Mouse (Mus musculus) embryonic fibroblast, embryonic 13.5 days (primary cell): ENCODE measurements around the gene Zfp296. TPM values are rescaled to one million over a fixed set of nuclear protein-coding genes. Genes with fewer than 3 reads are reported as not detected.

Experiments used
- H3K27ac ChIP-seq: 2 replicates; pipeline ENCODE4 v1.5.1; 2012; ENCODE audit warnings: low read length, control low read depth, inconsistent platforms; ENCODE audit not compliant: insufficient read depth
- H3K4me1 ChIP-seq: 2 replicates; pipeline ENCODE4 v1.6.1; 2011; ENCODE audit warnings: low read length; ENCODE audit not compliant: control insufficient read depth, insufficient read depth
- H3K4me3 ChIP-seq: 2 replicates; pipeline ENCODE4 v1.5.1; 2011; ENCODE audit warnings: mild to moderate bottlenecking, control low read depth, low read length; ENCODE audit not compliant: insufficient read depth
- CTCF ChIP-seq: IDR thresholded peaks from 2 replicates; pipeline ENCODE4 v1.5.1; 2011; ENCODE audit warnings: mild to moderate bottlenecking, control low read depth, low read length, moderate library complexity, borderline replicate concordance; ENCODE audit not compliant: insufficient read depth
- POLR2A ChIP-seq: IDR thresholded peaks from 2 replicates; pipeline ENCODE4 v1.6.1; 2011; ENCODE audit warnings: low read depth, mild to moderate bottlenecking, control low read depth, low read length, moderate library complexity
- polyA plus RNA-seq: library from polyadenylated mRNA; stranded (reverse); fragments of >200 nt; gene quantifications from 2 replicates; pipeline ENCODE4 v1.2.4, GENCODE M21; 2011; ENCODE audit warnings: low read depth; ENCODE audit not compliant: missing spikeins, insufficient read length

Zfp296 gene
- 1.5 and 1.8 TPM in 2 replicates for polyA plus RNA-seq

GRCm38 (mm10) chr7:19577141-19577852, at the start of gene Zfp296, which contains the start of gene Gemin7:
Zfp296 (plus strand) TSS chr7:19577287.
Gemin7 (minus strand) TSS chr7:19577595.
- Histone ChIP-seq H3K4me1 (no peaks in the 10 kb centered on the region), H3K27ac (no peak within 1 kb of the TSS), H3K4me3 (peak within 1 kb of the TSS; percentile 36)
- TF ChIP-seq CTCF (no peak), POLR2A (peak; percentile 24; the same call in 1 of the 2 replicates)

- Histone ChIP-seq H3K4me3 (no peak overlapping the region), H3K4me1 (no peaks in the 10 kb centered on the region), H3K27ac (no peak overlapping the region)
- TF ChIP-seq CTCF (no peak), POLR2A (no peak)
Measured at GRCm38 (mm10) chr7:19531077-19531476, 46.0 kb upstream of the Zfp296 start.

GRCm38 (mm10) chr7:19532240-19532639, 44.8 kb upstream of the Zfp296 start:
- H3K27ac ChIP-seq = no peak overlapping the region
- no peaks in the 10 kb centered on the region for H3K4me1 ChIP-seq
- TF ChIP-seq POLR2A (no peak), CTCF (no peak)
- no peak overlapping the region for H3K4me3 ChIP-seq

GRCm38 (mm10) chr7:19534676-19535075, 42.4 kb upstream of the Zfp296 start:
- TF ChIP-seq POLR2A (no peak), CTCF (no peak)
- Histone ChIP-seq H3K4me3 (no peak overlapping the region), H3K27ac (no peak overlapping the region), H3K4me1 (no peaks in the 10 kb centered on the region)

GRCm38 (mm10) chr7:19540771-19541566, 36.1 kb upstream of the Zfp296 start:
- Histone ChIP-seq H3K4me3 (no peak overlapping the region), H3K4me1 (peaks cover 6% of the 10 kb centered on the region), H3K27ac (no peak overlapping the region)
- no peak for TF ChIP-seq POLR2A
- no peak for TF ChIP-seq CTCF

- Histone ChIP-seq H3K4me1 (peaks cover 8% of the 10 kb centered on the region), H3K4me3 (no peak overlapping the region), H3K27ac (no peak overlapping the region)
- TF ChIP-seq POLR2A = no peak
- TF ChIP-seq CTCF = no peak
Measured at GRCm38 (mm10) chr7:19541681-19542154, 35.4 kb upstream of the Zfp296 start.

GRCm38 (mm10) chr7:19542155-19542691, 34.9 kb upstream of the Zfp296 start:
- H3K4me1 ChIP-seq = peaks cover 8% of the 10 kb centered on the region
- no peak overlapping the region for H3K27ac ChIP-seq
- H3K4me3 ChIP-seq = no peak overlapping the region
- TF ChIP-seq POLR2A = no peak
- no peak for TF ChIP-seq CTCF

- Histone ChIP-seq H3K4me3 (no peak overlapping the region), H3K4me1 (peaks cover 8% of the 10 kb centered on the region), H3K27ac (no peak overlapping the region)
- TF ChIP-seq POLR2A (no peak), CTCF (0 out of 2 replicates have a peak, but pooled peaks have one; percentile 16)
Measured at GRCm38 (mm10) chr7:19543584-19543983, 33.5 kb upstream of the Zfp296 start.

GRCm38 (mm10) chr7:19546007-19546406, 31.1 kb upstream of the Zfp296 start:
- Histone ChIP-seq H3K4me3 (no peak overlapping the region), H3K27ac (no peak overlapping the region), H3K4me1 (peaks cover 8% of the 10 kb centered on the region)
- TF ChIP-seq POLR2A = no peak
- TF ChIP-seq CTCF = no peak
